Mouse (Mus musculus) midbrain, embryonic 12.5 days (tissue): ENCODE measurements around the gene Lysmd4. TPM values are rescaled to one million over a fixed set of nuclear protein-coding genes. Genes with fewer than 3 reads are reported as not detected.

ENCODE experiments used
- polyA plus RNA-seq: library from polyadenylated mRNA; unstranded; fragments of >200 nt; fragmentation: Nextera tagmentation; extraction: Ambion mirVana; gene quantifications from 2 replicates; pipeline ENCODE4 v1.2.1, GENCODE M21; 2016

Gene Lysmd4
- polyA plus RNA-seq, 1 experiment from 2014 or later: 19.8 TPM

Other genes with a start within 250 kb of the Lysmd4 start
- gene Mef2a, start 150.3 kb downstream of the Lysmd4 start, polyA plus RNA-seq: 29.7 and 32.0 TPM in 2 replicates